Mouse (Mus musculus): ENCODE measurements around the gene Spred2. TPM values are rescaled to one million over a fixed set of nuclear protein-coding genes. Genes with fewer than 3 reads are reported as not detected.
A peak's percentile ranks its signal among the peaks of the same experiment; 100 is the strongest.

The Spred2 gene
- polyA plus RNA-seq, 2 experiments = 1.0 to 3.1 TPM

- Histone ChIP-seq H3K4me1 (replicated peaks; ENCODE audit: control insufficient read depth in 2 of 2, insufficient read depth in 2 of 2, low read length in 1 of 2) (peaks cover 8 to 46% of the 10 kb centered on the region in 2 experiments), H3K27ac (no peak overlapping the region), H3K9me3 (ENCODE audit: control insufficient read depth, low read length) (no peaks in the 10 kb centered on the region), H3K9ac (replicated peaks) (no peak overlapping the region), H3K4me2 (ENCODE audit: low read depth) (no peak overlapping the region), H3K27me3 (ENCODE audit: control insufficient read depth, insufficient read depth, low read length) (no peaks in the 10 kb centered on the region), H3K4me3 (ENCODE audit: insufficient read depth in 1 of 2, low read depth in 2 of 2, low read length in 2 of 2) (no peak overlapping the region), H3K36me3 (replicated peaks; ENCODE audit: control insufficient read depth, insufficient read depth, low read depth) (no peaks in the 10 kb centered on the region)
- ATAC-seq (ENCODE audit: insufficient read depth) = no peak
- TF ChIP-seq CTCF (IDR thresholded peaks at IDR 0.05; ENCODE audit: low read depth) (no peak), EP300 (IDR thresholded peaks at IDR 0.05; ENCODE audit: low read depth) (no peak)
- no peak for DNase-seq (ENCODE audit: low read depth in 3 of 3, low spot score in 3 of 3)
- 76% methylated on average over 9 of the region's 9 CpGs for WGBS (ENCODE audit: insufficient replicate concordance)
These were observed 59.9 kb downstream of the Spred2 start for GRCm38 (mm10) chr11:19984029-19984428.

- Histone ChIP-seq H3K4me1 (replicated peaks; ENCODE audit: control insufficient read depth in 2 of 2, insufficient read depth in 2 of 2, low read length in 1 of 2) (peaks cover 11 to 49% of the 10 kb centered on the region in 2 experiments), H3K9ac (replicated peaks) (no peak overlapping the region), H3K36me3 (replicated peaks; ENCODE audit: control insufficient read depth, insufficient read depth, low read depth) (no peaks in the 10 kb centered on the region), H3K27me3 (ENCODE audit: control insufficient read depth, insufficient read depth, low read length) (no peaks in the 10 kb centered on the region), H3K9me3 (ENCODE audit: control insufficient read depth, low read length) (no peaks in the 10 kb centered on the region), H3K4me2 (ENCODE audit: low read depth) (no peak overlapping the region), H3K4me3 (ENCODE audit: insufficient read depth in 1 of 2, low read depth in 2 of 2, low read length in 2 of 2) (no peak overlapping the region), H3K27ac (no peak overlapping the region)
- DNase-seq (ENCODE audit: low read depth in 3 of 3, low spot score in 3 of 3) (no peak), ATAC-seq (ENCODE audit: insufficient read depth) (no peak)
- TF ChIP-seq CTCF (IDR thresholded peaks at IDR 0.05; ENCODE audit: low read depth) (no peak), EP300 (IDR thresholded peaks at IDR 0.05; ENCODE audit: low read depth) (no peak)
- WGBS (ENCODE audit: insufficient replicate concordance) = 53% methylated on average over 5 of the region's 5 CpGs
These were observed 61.2 kb downstream of the Spred2 start for GRCm38 (mm10) chr11:19985283-19985854.

DNA sequence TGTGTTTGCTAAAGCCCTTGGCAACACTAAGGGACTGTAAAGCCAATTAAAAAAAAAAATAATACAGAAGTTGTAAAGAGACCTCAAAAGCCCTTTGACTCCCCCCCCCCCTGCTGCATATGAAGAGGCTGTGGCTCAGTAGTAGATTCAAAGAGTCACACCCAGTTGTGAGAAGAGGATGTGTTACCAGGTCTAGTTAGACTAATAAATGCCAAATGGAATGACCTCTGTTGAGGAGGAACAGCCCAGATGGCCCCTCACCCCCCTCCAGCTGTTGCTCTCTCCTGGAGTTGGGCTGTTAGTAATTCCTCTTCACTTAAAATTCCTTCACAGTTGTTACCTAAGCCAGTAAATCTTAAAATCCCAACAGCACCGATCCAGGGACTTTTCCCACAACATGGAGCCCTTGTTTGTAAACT lies 62.3 kb downstream of the Spred2 start:
- no peak for ATAC-seq (ENCODE audit: insufficient read depth)
- H3K4me3 ChIP-seq (ENCODE audit: insufficient read depth in 1 of 2, low read depth in 2 of 2, low read length in 2 of 2) = no peak overlapping the region
- H3K27me3 ChIP-seq (ENCODE audit: control insufficient read depth, insufficient read depth, low read length) = no peaks in the 10 kb centered on the region
- no peaks in the 10 kb centered on the region for H3K36me3 ChIP-seq (replicated peaks; ENCODE audit: control insufficient read depth, insufficient read depth, low read depth)
- peaks cover 11 to 52% of the 10 kb centered on the region in 2 experiments for H3K4me1 ChIP-seq (replicated peaks; ENCODE audit: control insufficient read depth in 2 of 2, insufficient read depth in 2 of 2, low read length in 1 of 2)
- H3K27ac ChIP-seq = peak overlapping the region; percentile 24; the same call in 1 of the 2 replicates
- peak overlapping the region; percentile 42 for H3K4me2 ChIP-seq (ENCODE audit: low read depth)
- TF ChIP-seq EP300 (IDR thresholded peaks at IDR 0.05; ENCODE audit: low read depth) (no peak), CTCF (IDR thresholded peaks at IDR 0.05; ENCODE audit: low read depth) (no peak)
- no peak for DNase-seq (ENCODE audit: low read depth in 3 of 3, low spot score in 3 of 3)
- 16% methylated on average over 1 of the region's 1 CpGs for WGBS (ENCODE audit: insufficient replicate concordance)
- no peak overlapping the region; the same call in 1 of the 2 replicates for H3K9ac ChIP-seq (replicated peaks)
- H3K9me3 ChIP-seq (ENCODE audit: control insufficient read depth, low read length) = no peaks in the 10 kb centered on the region

DNA sequence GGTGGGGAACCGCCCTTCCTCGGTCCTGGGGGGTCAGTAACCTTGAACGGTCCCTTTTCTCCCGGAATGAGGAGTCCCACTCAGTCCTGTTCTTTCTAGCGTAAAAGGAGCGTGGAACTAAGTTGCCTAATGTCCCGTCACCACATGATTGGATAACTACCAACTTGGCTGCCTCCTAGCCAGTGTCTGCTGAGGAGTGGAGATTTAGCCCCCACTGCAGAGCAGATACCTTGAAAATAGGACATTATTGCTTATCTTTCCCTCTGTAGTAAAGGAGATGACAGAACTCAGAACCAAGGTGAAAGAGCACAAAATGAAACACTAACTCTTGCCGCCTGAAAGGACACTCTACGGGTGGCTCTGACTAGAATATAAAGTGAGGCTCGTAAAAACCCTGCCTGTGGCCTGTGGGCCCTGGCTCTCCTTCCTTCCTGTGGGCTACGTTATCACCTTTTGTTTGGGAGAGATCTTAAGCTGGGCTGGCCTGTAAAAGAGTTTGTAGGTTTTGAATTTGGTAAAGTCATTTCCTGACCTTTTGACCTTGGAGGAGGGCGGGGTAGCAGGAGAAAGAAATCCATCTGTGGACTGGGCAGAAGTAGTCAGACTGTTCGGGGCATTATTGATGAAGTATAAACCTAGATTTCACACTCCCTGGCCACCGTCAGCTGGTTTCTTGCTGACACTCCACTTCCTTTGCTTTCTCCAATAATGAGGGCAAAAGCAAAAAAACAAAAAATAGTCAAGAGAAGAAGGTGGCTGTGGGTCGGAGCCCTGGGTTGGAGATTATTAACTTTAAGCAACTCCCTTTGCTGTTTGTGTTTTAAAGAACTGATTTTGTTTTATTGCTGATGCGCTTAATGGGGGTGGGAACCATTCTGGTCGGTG lies 62.9 kb downstream of the Spred2 start:
- ATAC-seq (ENCODE audit: insufficient read depth) = peak; percentile 34
- no peak for TF ChIP-seq EP300 (IDR thresholded peaks at IDR 0.05; ENCODE audit: low read depth)
- no peak for TF ChIP-seq CTCF (IDR thresholded peaks at IDR 0.05; ENCODE audit: low read depth)
- Histone ChIP-seq H3K9ac (replicated peaks) (peak overlapping the region; percentile 23; the same call in 1 of the 2 replicates), H3K36me3 (replicated peaks; ENCODE audit: control insufficient read depth, insufficient read depth, low read depth) (no peaks in the 10 kb centered on the region), H3K4me3 (ENCODE audit: insufficient read depth in 1 of 2, low read depth in 2 of 2, low read length in 2 of 2) (no peak overlapping the region; a peak in 1 of 4 replicates), H3K9me3 (ENCODE audit: control insufficient read depth, low read length) (no peaks in the 10 kb centered on the region), H3K4me1 (replicated peaks; ENCODE audit: control insufficient read depth in 2 of 2, insufficient read depth in 2 of 2, low read length in 1 of 2) (peaks cover 12 to 52% of the 10 kb centered on the region in 2 experiments), H3K27ac (peak overlapping the region; percentile 24), H3K4me2 (ENCODE audit: low read depth) (peak overlapping the region; percentile 42), H3K27me3 (ENCODE audit: control insufficient read depth, insufficient read depth, low read length) (no peaks in the 10 kb centered on the region)
- DNase-seq (ENCODE audit: low read depth in 3 of 3, low spot score in 3 of 3) = no peak
- WGBS (ENCODE audit: insufficient replicate concordance) = 17% methylated on average over 17 of the region's 17 CpGs

DNA sequence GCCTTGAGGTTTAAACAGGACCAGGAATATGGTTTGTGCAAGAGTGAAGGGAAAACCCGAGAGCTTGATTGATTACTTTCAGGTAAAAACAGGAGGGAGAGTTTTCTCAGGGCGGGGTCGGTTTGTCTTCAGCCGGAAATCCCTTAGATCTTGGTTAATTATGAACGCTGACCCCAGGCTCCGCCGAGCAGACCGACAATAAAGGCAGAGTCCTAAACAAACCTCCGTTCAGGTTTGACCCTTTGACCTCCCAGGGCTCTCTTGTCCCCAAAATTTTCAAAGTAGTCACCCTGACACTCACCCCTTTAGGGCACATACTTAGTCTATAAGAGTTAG lies 63.5 kb downstream of the Spred2 start:
- no peak overlapping the region for H3K4me3 ChIP-seq (ENCODE audit: insufficient read depth in 1 of 2, low read depth in 2 of 2, low read length in 2 of 2)
- TF ChIP-seq EP300 (IDR thresholded peaks at IDR 0.05; ENCODE audit: low read depth) (no peak), CTCF (IDR thresholded peaks at IDR 0.05; ENCODE audit: low read depth) (no peak)
- no peaks in the 10 kb centered on the region for H3K36me3 ChIP-seq (replicated peaks; ENCODE audit: control insufficient read depth, insufficient read depth, low read depth)
- DNase-seq (ENCODE audit: low read depth in 3 of 3, low spot score in 3 of 3) = no peak
- no peak overlapping the region for H3K9ac ChIP-seq (replicated peaks)
- no peak overlapping the region for H3K27ac ChIP-seq
- no peaks in the 10 kb centered on the region for H3K27me3 ChIP-seq (ENCODE audit: control insufficient read depth, insufficient read depth, low read length)
- H3K4me1 ChIP-seq (replicated peaks; ENCODE audit: control insufficient read depth in 2 of 2, insufficient read depth in 2 of 2, low read length in 1 of 2) = peaks cover 16 to 52% of the 10 kb centered on the region in 2 experiments
- peak overlapping the region; percentile 42; the same call in 1 of the 2 replicates for H3K4me2 ChIP-seq (ENCODE audit: low read depth)
- 26% methylated on average over 9 of the region's 9 CpGs for WGBS (ENCODE audit: insufficient replicate concordance)
- no peaks in the 10 kb centered on the region for H3K9me3 ChIP-seq (ENCODE audit: control insufficient read depth, low read length)
- ATAC-seq (ENCODE audit: insufficient read depth) = 0 out of 2 replicates have a peak, but pooled peaks have one; percentile 14
